Mouse (Mus musculus): Measurements from ENCODE around the gene Nfatc2. TPM values are rescaled to one million over a fixed set of nuclear protein-coding genes. Genes with fewer than 3 reads are reported as not detected.

The Nfatc2 gene
- total RNA-seq (2021), result 2.7 and 7.6 TPM in 2 replicates
- long read RNA-seq, experiment 1, partial matches to known transcripts, result 0 of 1 reads
- long read RNA-seq, experiment 1, other reads (novel, unspliced or antisense), result 1 of 1 reads
- long read RNA-seq, experiment 2, partial matches to known transcripts, result 1 of 2 reads
- long read RNA-seq, experiment 2, other reads (novel, unspliced or antisense), result 1 of 2 reads

- peak; percentile 86 for DNase-seq
Observed at GRCm38 (mm10) chr2:168601491-168602386, at the start of gene Nfatc2. Nfatc2 (minus strand) TSS chr2:168601657.

- DNase-seq, result no peak
Observed at GRCm38 (mm10) chr2:168648171-168648570, 46.7 kb upstream of the Nfatc2 start.

- DNase-seq, result no peak
Observed at GRCm38 (mm10) chr2:168644855-168645254, 43.4 kb upstream of the Nfatc2 start.

DNA sequence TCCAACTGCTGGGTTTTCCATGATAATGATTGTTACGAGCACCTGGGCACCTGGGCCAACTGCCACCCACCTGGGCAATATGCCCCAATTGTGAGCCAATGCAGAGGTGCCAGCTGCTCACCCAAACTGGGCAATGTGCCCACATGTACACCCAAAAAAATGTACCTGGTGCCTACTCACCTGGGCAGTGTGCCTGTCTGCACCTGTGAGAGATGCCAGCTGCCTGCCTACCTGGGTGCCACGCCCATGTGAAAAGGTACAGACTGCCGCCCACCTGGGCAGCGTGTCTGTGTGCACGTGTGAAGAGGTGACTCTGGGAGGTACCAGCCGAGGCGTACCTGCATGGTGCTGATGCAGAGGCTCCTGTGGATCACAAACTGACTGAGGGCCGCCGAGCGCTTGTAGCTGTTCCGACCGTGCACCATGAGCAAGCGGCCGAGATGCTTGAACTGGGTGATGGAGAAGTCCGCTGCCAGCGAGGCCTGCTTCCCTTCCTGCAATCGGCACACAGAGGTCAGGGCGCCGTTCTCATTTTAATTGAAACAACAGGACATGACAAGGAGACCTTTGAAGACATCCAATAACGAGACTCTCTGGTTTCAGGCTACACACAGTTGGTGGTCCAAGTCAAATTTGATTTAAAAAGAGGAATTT lies 42.2 kb upstream of the Nfatc2 start:
- DNase-seq, result no peak

GRCm38 (mm10) chr2:168642187-168642586 lies 40.7 kb upstream of the Nfatc2 start:
- no peak for DNase-seq

DNA sequence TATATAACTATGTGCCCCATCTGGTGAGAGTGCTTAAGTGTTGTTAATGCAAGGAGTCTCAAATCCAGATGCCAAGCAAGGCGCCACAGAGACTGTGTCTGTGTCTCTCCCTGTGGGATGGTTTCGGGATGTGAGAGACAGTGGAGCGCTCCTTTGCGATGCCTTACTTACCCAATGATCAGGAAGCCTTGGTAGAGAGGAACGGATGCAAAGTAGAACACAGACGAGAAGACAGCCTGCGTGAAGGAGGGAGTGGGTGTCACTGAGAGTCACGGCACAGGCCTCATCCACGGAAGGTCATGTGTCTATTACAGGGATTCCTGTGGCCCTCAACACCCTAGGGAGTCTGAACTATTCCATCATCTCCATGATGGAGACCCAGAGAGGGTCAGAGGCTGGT lies 39.0 kb upstream of the Nfatc2 start:
- no peak for DNase-seq

DNA sequence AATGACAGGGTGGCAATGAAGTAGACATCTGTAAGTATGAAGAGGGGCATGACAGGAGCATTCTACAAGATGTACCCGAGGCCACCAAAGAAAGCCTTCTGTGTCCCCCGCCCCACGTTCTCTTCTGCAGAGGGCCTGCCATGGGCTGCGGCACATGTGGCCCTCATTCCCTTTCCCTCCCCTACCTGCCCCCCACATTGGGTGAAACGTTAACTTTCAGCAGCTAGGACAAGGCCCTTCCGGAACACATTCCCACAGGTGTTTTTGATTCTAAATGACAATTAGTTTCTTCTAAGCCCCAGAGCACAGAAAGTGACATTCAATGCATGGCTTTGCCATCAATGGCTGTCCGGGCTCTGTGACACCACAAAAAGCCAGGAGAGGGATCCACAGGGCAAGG lies 33.4 kb upstream of the Nfatc2 start:
- no peak for DNase-seq

GRCm38 (mm10) chr2:168633301-168633816 lies 31.9 kb upstream of the Nfatc2 start:
- DNase-seq, result peak; percentile 45

GRCm38 (mm10) chr2:168632543-168632942 lies 31.1 kb upstream of the Nfatc2 start:
- no peak for DNase-seq

DNA sequence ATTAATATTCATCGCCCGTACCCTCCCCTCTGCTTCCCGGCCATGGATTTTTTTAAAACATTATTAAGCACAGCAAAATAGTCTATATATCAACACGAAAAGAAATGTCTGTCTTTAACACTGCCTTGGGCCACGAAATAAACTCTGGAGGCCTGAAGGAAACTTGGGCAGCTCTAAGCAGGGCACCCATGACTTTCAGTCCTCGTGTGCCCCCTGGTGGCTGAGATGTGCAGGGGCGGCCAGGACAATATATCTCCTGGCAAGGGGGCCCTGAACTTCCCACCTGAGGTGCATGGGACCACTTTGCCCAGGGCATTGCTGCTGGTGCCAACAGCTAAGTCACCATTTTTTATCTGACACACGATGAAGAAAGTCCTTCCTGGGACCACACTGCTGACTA lies 27.3 kb upstream of the Nfatc2 start:
- peak; percentile 91 for DNase-seq

- DNase-seq, result no peak
Observed at GRCm38 (mm10) chr2:168627829-168628770, 26.6 kb upstream of the Nfatc2 start.

- DNase-seq, result no peak
Observed at GRCm38 (mm10) chr2:168626385-168626784, 24.9 kb upstream of the Nfatc2 start.

DNA sequence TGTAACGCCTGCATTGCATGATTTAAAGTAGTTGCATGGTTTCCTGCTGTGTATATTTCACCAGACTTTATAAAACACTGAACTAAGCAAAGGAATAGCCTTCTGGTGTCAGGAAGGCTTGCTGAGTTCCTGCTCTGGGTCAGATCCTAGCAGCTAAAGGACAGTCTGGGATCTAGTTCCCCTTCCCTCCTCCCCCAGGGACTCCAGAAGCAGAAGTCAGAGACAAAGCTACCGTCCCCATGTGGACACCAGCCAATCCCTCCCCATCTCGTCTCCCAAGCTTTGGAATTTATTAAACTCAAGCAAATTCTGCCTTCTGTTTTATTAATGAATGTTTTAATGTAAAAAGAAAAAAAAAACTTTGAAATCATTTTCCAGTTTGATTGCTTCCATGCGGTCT lies 23.6 kb upstream of the Nfatc2 start:
- DNase-seq, result no peak

GRCm38 (mm10) chr2:168621111-168621802 lies 19.8 kb upstream of the Nfatc2 start:
- no peak for DNase-seq

GRCm38 (mm10) chr2:168618205-168618717 lies 16.8 kb upstream of the Nfatc2 start:
- no peak for DNase-seq

DNA sequence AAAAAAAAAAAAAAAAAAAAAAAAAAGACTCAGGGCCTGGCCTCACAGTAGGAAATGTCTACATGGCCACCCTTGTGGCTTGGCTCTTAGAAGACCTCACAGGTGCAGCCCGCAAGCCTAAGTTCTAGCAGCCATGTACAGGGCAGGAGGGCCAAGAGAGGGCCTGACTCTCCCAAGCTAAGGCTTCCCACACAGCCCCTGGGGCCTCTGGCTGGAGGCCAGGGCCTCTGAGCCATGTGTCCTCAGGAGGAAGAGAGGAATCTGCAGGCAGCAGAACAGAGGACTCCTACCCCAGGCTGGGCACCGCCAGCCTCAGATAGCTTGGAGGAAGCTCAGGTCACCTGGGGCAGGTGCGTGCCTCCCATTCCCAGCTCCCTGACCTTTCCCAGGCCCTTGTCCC lies 13.7 kb upstream of the Nfatc2 start:
- DNase-seq, result peak; percentile 26

DNA sequence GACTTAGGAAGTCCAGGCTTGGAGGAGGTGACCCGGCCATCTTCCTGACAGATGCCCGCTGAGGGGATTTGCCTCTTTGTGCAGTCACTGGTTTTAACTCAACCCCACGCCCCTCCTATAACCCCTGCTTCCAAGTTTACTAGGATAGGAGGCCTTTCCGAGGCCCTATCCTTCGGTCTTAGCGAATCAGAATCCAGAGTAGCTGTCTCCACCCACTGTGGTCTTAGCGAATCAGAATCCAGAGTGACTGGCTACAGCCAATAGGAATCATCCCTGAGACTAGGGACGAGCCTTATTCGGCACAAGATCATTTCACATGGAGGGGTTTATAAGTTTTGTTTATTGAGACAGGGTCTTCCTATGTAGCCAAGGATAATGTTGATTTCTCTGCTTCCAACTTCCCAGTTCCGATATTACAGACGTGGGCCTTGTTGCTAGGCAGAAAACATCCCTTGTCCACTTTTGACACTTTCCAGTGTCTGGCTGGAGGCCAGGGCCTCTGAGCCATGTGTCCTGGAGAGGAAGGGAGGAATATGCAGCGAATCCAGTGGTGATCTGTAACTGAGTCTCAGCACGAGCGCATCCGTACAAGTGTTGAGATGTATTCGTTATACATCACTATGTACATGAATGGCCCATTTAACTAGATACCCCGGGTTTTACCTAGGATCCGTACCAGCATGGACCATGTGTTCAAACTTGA lies 12.9 kb upstream of the Nfatc2 start:
- DNase-seq, result peak; percentile 37

DNA sequence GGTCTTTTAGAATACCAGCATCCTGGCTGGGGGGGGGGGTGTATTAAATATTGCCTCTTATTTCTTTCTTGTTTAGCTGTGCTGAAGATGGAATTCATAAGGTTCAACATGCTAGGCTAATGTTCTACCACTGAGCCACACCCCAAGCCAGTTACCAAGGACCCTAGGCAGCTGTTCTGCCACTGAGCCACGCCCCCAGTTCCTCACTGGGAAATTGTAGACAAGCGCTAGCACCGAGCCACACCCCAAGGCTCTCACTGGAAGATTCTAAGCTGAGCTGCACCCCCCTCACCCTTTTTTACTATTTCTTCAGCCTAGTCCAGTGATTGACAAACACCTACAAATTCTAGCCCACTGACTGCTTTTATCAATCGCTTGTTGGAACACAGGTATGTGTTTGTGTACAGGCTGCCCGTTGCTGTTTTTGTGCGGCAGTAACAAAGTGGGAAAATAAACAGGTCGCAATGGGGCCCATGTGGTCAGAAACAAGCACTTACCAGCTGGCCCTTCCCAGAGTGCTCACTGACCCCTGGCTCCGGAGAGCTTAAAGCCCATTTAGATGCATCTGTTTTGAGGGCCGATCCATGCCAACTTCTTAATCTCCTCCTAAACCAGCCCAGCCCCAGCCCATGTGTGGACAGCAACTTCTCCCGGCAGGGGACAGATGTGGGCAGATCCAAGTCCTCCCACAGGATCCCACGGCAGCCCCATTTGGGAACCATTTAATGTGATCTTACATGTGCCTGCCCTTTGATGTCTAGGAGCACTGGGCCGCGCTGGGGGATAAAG lies 11.8 kb upstream of the Nfatc2 start:
- DNase-seq, result no peak

GRCm38 (mm10) chr2:168610941-168611340 lies 9.5 kb upstream of the Nfatc2 start:
- DNase-seq, result no peak

Data from adrenal gland, postnatal 14 days (tissue).